Mouse (Mus musculus): ENCODE results near the gene Aco2.

Aco2 gene

DNA sequence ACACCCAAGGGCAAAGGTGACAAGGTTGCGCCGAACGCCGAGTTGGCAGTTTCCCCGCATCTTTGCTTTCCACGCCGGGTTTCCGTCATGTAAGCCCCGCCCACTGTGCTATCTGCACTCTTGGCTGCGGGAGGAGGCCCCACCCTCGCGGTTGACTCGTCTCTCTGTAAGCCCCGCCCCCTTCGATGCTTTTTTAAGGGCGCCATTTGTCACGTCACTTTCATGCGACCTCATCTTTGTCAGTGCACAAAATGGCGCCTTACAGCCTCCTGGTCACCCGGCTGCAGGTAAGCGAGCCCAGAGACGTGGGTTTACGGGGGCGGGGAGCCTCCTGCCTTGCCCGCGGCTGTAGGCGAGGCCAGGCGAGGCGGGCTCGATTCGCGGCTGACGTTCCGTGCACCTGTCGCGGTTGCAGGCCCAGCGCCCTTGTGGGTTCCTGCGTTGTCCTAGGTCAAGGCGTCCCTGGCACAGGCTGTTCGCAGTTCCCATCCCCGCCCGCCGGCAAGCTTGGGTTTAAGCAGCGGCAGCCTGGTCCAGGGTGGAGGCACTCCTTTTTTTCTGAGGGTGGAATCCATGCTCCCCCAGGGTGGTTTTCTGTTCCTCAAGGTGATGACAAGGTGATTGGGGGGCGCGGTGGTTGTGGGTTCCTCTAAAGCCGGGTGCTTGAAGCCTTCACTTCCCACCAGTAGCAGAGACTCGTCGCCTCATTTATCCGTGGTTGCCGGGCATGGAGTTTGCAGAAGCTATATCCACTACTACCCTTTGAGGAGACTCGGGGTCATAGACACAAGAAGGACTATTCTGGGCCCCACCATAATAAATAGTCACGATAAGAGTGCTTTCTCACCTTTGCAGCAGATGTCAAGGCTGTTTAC lies at the start of gene Aco2:
TSS of gene Aco2 (plus strand) at position 48 of the 875 bp plus-strand sequence.
- peak; percentile 99 for DNase-seq

DNA sequence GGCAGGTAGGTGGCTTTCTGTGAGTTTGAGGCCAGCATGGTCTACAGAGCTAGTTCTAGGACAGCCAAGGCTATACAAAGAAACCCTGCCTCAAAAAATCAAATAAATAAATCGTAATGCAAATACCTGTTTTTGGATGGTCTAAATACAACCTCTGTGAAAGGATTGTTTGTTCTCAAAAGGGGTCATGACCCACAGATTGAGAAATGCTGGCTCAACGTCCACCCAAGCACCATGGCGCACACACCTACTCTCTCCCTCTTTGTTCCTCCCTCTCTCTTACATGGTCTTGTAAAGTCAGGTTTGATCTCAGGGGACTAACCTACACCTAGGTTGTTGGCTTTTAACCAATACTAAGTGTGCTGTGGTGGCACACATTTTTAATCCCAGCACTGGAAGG lies 49.5 kb upstream of the Aco2 start:
- no peak for DNase-seq

DNA sequence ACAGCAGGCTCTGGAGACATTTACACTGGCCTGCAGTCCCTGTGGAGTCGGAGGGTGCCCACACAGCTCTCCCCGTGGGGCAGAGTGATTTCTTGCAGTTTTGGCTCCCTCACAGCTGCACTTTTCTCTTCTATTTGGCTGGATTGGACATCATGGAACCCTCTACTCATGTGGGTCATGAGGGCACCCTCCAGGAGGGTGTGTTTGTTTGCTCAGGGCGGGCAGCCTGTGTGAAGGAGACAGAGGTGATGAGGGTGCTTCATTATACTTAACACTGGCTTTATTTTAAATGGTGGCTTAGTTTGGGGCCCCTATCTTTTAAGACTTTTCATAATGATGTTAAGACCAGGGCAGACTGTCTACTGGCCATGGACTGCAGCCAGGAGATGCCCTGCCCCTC lies 47.3 kb upstream of the Aco2 start:
- no peak for DNase-seq

DNA sequence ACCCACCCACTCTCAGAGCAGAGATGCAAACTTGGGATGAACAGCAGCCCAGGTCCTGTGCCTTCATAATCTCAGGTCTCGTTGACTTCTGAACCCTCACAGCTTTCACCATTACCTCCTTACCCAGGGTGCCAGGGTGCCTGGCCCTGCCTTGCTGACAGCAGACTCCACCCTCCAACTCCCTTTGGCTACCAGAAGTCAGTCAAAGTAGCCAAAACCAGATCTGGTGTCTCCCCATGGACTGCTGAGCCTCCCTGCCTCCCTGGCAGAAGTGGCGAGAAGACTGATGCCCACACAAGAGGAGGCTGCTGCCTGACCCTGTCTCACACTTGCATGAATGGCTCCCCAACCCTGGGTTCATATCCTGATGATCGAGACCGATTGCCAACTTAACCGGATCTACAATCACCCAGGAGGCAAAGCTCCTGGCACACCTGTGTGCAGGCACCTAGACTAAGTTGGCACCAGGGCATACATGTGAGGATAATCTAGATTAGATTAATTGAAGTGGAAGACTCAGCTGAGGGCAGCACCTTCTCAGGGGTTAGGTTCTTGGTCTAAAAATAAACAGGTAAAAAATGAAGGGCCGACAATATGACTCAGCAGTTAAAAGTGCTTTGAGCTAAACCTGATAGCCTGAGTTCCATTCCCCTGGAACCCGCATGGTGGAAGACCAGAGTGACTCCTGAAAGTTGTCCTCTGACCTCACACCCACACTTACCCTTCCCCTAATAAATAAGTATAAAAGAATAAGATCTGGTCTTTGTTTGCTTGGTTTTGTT lies 43.5 kb upstream of the Aco2 start:
- DNase-seq = no peak

DNA sequence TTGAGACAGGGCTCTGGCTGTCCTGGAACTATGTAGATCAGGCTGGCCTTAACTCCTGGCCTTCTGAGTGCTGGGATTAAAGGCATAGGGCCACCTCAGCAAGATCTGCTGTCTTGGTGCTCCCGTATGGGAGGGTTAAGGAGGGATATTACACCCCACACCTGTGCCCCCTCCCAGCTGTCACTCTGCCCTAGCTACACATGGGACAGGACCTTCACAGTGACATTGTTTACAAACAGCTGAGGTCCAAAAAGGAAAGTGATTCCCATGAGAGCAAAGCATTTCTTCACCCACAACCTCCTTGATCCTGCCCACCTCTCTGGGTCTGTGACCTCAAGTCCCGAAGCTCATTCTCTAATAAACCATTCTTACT lies 42.9 kb upstream of the Aco2 start:
- no peak for DNase-seq

DNA sequence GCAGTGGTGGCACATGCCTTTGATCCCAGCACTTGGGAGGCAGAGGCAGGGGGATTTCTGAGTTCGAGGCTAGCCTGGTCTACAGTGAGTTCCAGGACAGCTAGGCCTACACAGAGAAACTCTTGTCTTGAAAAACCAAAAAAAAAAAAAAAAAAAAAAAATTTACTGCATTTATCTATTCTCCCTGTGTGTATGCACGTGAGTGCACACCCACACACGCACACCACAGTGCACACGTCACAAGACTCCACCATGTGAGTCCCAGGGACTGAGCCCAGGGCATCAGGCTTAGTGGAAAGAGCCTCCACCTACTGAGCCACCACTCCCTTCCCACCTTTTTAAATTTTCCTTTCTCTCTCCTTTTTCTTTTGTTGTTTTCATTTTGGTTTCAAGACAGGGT lies 41.6 kb upstream of the Aco2 start:
- DNase-seq = no peak

DNA sequence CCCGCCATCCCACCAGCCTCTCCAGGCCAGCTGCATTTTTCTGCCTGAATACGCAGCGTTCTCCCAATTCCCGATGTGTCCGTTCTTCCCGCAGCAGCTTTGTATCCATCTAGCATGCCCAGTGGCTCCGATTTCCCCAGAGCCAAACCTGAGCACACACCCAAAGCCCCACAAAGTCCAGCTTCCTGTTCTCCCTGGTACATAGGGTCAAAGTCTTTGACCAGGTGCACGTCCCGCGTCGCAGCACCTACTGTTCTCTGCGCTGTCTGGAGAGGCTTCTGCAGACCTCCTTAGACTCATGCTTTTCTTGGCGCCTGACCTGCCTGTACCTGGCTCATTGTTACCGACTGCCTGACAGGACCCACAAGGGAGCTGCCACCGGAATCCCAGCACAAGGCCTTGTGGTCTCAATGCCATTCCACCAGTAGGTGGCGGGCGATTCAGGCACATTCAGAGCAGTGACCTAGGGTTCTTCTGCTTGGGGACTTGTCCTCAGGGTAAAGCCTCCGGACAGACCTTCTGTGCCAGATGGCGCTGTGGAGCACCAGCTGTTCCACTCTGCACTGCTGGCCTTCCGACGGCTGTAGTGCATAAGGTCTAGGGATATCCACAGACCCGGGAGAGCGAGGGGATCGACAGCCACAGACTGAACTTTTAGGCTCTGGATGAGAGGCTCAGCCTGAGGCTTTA lies 40.8 kb upstream of the Aco2 start:
- DNase-seq = peak; percentile 90

DNA sequence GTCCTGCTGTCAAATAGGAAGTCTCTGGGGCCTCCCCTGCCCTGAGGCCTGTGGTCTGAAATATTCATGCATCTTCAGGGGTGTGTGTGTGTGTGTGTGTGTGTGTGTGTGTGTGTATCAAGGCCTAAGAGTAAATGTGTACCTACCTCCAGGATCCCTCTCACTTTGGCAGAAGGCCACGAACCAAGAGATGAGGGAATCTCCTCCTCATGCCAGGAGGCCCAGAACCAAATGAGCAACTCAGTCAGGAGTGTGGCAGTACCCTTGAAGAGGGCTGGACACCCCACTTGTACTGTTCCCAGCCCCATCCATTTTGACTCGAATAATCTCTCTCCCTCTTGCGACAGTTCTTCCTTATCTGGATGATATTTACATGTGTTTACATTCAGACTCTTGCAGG lies 39.9 kb upstream of the Aco2 start:
- DNase-seq = no peak

DNA sequence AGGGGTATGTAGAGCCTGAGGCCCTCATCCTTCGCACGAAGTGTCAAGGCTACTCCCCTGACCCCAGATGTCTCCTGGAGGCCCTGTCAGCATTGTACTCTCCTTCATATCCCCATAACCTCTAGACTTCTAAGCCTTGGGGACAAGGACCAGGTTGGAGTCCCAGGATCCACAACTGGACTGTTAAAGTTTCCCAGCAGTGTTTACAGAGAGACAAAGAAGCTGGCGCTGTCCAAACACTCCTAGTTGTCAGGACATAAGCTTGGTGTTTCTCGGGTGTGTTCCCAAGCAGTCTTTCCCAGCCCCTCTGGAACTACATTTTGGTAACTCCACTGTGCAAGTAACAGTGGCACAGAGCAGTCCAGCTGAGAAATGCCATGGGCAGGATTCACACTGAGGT lies 38.6 kb upstream of the Aco2 start:
- DNase-seq = no peak

DNA sequence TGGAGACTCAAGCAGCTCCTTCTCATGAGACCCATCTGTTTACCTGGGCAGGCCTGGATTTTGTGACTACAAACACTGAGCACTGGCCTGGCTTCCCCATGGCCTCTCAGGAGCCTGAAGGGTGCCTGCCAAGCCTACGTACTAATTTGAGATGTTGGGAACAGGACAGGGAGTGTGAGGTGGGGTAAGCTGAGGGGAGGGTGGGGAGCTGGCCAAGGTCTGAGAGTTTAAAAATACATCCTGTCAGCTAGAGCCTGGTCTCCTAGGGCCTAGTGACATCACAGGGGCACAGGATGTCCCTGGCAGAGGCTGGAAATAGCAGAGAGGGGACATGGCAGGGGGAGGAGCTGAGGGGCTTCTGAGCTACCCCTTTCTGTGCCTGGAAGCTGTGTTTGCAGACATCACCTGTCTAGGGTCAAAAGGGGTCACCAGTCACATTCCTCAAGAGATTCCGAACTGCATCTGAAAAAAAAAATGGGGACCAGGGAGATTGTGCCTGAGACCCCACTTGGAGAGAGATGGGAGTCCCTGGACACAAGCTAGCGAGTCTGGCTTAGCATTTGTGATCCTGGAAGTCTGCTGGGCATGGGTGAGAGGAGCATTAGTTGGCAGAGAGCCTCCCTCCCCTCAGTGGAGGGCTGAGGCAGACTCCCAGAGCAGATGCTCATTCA lies 37.8 kb upstream of the Aco2 start:
- no peak for DNase-seq

DNA sequence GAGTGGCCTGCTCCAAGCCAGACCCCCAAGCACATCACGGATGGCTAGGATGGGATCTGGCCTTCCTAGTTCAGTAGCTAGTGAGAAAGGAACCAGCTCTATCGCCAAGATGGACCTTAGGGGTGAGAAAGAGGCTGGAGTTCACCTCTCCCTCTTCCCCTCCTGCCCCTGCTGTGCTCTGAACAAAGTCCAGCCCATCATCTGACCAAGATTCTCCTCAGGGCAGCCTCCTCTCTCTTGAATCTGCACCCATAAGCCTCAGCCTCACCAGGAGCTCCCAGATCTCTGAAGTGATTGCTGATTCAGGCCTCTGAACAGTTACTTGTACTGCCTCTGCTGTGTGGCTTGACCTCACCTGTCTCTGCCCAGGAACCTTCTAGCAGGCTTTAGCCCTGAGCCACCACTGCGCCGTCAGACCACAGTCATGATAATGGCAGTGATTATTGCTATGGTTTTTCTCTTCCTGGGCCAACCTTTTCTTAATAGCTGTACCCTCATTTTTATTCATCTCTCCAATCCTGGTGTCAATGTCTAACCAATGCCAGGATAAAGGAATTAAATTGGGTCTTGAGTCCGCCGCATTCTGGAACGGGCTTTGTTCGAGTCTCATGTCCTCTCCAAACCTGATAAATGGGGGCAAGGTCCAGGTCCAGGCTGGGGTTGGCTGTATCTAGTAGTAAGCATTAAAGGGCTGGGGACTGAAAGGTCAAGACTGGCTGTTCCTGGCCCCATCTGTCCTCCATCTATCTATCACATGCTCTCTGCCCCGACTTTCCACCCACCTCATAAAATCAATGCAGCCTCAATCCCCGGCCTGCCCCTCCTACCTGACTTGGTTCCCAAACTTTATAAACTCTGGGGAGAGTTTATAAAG lies 36.9 kb upstream of the Aco2 start:
- DNase-seq = no peak

DNA sequence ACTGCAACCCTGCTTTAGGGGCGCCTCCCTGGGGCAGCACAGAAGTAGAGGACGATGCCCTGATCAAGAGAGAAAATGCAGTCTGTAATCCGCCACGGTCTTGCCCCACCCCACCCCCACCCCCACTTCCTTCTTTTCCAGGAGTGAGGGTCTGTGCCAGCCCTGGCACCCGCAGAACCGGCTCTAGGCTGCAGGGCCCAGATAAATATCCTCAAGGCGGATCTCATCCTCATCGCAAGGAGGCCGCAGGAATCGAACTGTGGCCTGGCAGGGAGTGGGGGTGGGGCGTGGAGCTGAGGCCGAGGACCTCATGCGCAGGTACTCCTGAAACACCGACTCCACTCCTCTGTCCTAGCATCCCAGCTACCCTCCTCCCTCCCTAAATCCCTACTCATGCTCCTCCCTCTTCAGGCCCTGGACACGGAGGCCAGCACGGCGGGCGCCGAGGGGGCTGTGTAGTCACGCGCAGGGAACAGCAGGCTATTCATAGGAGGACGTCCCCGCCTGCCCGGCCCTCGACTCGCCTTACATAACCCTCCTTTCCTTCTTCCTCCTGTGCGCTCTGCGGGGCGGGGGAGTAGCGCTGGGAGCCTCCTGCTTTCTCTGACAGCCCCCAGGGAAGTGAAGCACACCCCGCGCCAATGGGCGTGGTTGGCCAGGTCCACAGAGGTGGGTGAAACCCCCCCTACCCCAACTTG lies 35.8 kb upstream of the Aco2 start:
- peak; percentile 96 for DNase-seq

DNA sequence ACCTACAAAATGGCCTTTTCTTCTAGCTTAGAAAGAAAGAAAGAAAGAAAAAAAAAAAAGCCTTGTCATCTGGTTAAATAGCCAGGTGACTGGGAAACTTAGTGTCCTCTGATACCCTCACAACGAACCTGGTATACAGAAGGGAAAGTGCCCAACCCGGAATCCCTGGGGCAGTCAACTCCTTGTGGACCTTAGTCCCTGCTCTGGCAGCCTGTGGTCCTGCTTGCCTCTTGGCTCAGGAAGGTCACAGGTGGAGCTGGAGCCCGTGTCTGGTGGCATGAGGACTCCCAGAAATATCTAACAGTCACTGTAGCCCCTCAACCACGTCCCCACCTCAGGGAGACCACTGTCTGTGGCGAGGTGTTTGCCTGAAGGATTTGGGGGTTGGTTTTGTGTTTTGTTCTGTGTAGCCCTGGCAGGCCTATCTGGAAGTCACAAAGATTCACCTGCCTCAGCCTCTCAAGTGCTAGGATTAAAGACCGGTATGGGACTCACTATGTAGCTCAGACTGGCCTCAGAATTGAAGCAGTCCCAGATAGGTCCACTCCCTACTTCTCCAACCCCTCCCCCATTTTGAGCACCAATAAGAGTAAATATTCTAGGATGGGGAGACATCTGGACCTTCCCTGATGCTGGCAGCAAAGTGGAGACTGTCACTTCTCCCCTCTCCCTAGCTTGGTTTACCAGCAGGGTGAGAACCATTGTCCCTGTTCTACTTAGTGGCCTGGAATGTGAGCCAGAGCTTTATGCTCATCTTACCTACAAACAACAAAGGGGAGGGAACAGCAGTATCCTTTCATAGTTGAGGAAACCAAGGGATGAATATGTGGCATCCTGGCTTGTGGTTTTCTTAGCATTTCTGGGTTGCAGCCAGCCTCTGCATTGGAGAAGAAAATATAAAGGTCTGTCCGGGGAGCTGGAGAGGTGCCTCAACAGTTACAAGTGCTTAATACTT lies 34.9 kb upstream of the Aco2 start:
- DNase-seq = no peak

DNA sequence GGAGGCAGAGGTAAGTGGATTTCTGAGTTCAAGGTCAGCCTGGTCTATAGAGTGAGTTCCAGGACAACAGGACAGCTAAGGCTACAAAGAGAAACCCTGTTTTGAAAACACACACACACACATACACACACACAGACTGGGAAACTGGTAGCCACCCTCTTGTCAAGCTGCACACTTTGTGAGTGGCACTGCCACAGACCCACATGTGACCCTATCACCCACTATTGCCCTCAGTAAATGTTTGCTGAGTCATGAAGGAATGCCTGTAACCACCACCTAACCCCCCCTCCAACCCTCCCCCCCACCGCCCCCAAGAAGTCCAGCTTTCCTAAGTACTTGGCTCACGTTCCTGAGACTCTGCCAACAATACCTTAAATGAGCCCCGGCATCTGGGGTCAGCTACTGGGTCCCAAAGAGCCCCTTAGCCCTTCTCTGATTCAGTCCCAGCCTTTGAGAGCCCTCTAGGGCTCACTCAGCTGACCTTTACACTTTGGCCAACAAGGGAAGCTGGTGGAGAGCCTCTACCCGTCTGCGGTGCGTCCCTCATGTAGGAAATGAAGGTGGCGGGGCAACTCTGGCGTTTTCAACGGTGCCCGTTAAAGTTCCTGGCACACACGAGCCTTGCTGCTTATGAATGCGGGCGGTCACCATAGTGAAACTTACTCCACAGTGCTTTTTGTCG lies 33.4 kb upstream of the Aco2 start:
- DNase-seq = no peak

DNA sequence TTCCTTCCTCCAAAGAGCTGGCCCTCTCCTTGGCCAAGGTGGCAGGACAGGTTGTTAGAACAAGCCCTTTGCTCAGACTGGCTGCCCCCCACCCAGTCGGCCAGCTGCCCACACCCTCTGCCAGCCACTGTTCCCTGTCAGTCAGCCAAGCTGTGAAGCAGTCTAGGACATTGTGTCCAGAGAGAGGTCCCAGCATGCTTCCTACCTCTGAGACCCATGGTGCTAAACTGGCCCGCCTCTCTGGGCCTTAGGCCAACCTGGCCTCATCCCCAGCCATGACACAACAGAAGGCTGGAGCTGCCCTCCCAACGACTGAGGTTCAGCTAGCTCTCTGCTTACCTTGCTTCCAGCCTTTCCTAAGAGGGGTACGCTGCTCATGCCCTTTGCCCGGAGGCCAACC lies 32.5 kb upstream of the Aco2 start:
- peak; percentile 82 for DNase-seq

DNA sequence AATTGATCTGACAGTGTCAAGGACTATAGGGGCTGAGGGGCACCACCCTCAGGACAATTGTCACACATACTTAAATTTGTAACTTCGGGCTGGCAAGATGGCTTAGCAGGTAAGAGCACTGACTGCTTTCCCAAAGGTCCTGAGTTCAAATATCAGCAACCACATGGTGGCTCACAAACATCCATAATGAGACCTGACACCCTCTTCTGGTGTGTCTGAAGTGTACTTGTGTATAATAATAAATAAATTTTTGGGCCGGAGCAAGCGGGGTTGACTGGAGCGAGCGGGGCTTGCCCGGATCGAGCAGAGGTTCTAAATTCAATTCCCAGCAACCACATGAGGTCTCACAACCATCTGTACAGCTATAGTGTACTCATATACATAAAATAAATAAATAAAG lies 31.8 kb upstream of the Aco2 start:
- no peak for DNase-seq

DNA sequence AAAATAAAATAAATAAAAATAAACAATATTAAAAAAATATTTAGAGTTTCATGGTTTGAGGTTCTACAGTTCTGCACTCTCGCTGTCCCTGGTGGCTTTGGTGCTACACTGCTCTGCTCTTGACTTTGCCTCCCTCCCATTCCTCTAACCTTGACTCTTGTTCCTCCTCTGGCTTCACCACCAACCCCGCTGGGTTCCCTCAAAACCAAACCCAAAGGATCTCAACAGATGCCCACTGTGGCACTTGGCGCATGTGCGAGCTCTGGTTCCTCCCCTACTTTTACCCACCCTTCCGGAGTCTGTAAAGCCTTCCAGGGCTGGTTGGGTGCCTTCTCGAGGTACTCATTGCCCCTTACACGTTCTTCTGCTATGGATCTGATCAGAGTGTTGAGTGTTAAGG lies 29.8 kb upstream of the Aco2 start:
- DNase-seq = no peak

DNA sequence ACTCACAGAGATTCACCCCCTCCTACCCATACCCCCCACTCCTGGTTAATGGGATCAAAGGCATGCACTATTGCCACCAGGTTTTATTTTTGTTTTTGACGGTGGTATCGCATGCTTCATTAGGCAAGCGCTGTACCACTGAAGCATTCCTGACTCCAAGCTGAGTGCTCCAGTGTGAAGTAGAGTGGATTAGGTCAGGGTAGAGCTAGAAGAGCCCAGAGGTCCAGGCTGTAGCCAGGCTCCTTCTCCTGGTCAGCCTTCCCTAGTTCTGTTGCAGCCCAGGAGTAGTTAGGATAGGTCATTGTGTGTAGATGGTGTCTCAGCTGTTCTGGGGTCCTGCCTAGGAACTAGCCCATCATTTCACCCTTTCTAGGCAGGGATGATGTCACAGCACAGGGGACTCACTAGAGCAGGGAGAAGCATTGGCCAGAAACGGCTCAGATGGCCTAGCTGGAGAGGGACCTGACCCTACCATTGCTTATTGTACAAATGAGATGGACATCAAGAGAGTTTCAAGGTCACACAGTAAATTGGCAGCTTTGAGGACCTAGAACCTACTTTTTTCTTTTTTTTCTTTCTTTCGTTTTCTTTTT lies 27.0 kb upstream of the Aco2 start:
- no peak for DNase-seq

DNA sequence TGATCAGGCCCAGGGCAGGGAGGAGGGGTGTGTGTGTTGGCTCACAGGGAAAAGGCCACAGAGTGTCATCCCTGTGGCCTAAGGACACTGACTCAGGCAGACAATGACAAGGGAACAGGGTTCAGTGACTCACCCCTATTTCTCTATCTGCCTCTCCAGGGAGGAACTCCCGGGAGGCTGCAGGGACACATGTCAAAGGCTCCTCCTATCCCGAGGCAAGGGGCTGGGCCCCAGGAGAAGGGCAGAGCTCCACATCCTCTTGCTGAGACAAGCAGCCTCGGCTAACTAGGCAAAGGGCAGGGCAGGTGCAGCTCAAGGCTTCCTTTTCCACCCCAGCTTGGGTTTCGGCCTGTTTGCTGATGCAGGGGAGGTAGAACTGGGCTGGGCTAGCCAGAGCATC lies 26.4 kb upstream of the Aco2 start:
- no peak for DNase-seq
